Mouse (Mus musculus) gastrocnemius, postnatal 14 days (tissue): ENCODE data around the gene Gimap4. TPM values are rescaled to one million over a fixed set of nuclear protein-coding genes. Genes with fewer than 3 reads are reported as not detected.
A peak's percentile ranks its signal among the peaks of the same experiment; 100 is the strongest.

ENCODE experiments used
- DNase-seq: peaks from one replicate; pipeline ENCODE4 v3.0.0; 2021; ENCODE audit warnings: mixed read lengths
- intact Hi-C: fragments of 180-260 bp; cut with DNase I; formaldehyde crosslinking; loops from one replicate; pipeline ENCODE4 v1.15.1; 2025; ENCODE audit warnings: low total_unique reads
- long read RNA-seq, 2 experiments: library from polyadenylated mRNA; stranded (forward); transcript quantifications; one replicate each; pipeline ENCODE4 v2.0.0; 2021
- total RNA-seq, 2 experiments: library from RNA; stranded (reverse); gene quantifications; 2 replicates each; pipeline ENCODE4 v1.2.3; 2021

Gimap4 gene
- 10 to 100 TPM; 10.7 to 12.5 TPM for total RNA-seq
- long read RNA-seq, experiment 1, transcript Gimap4-202 (3 exons, 1,804 nt) = major isoform, 9 of 9 reads
- long read RNA-seq, experiment 1, partial matches to known transcripts = 0 of 9 reads
- long read RNA-seq, experiment 1, other reads (novel, unspliced or antisense) = 0 of 9 reads
- long read RNA-seq, experiment 2, transcript Gimap4-202 (3 exons, 1,804 nt) = major isoform, 8 of 10 reads
- long read RNA-seq, experiment 2, partial matches to known transcripts = 0 of 10 reads
- long read RNA-seq, experiment 2, other reads (novel, unspliced or antisense) = 2 of 10 reads

GRCm38 (mm10) chr6:48684319-48684718 is at the start of gene Gimap4:
TSS of gene Gimap4 (plus strand) at chr6:48684549.
- intact Hi-C loops = no loop called here
- DNase-seq = no peak

- intact Hi-C loops = no loop called here
- no peak for DNase-seq
Observed at GRCm38 (mm10) chr6:48635105-48635504, 49.2 kb upstream of the Gimap4 start.

GRCm38 (mm10) chr6:48636515-48636914 is 47.8 kb upstream of the Gimap4 start:
- DNase-seq = no peak

GRCm38 (mm10) chr6:48637811-48638500 is 46.4 kb upstream of the Gimap4 start:
- DNase-seq = no peak
- intact Hi-C loops = no loop called here

More at GRCm38 (mm10) chr6:48636515-48636914, 47.8 kb upstream of the Gimap4 start:
- intact Hi-C loops = no loop called here

- no peak for DNase-seq
- intact Hi-C loops = no loop called here
Observed at GRCm38 (mm10) chr6:48638553-48638952, 45.8 kb upstream of the Gimap4 start.

GRCm38 (mm10) chr6:48641391-48641790 is 43.0 kb upstream of the Gimap4 start:
- intact Hi-C loops = loop anchor here (2.0 to 10.0 kb wide), 4 partner anchors 31 to 467 kb away; partner anchors contain the start of gene Atp6v0e2

GRCm38 (mm10) chr6:48642764-48643292 is 41.5 kb upstream of the Gimap4 start:
- intact Hi-C loops = loop anchor here (5.0 to 10.0 kb wide), 3 partner anchors 61 to 468 kb away; partner anchors contain the start of gene Atp6v0e2
- DNase-seq = no peak

More at GRCm38 (mm10) chr6:48641391-48641790, 43.0 kb upstream of the Gimap4 start:
- DNase-seq = no peak

GRCm38 (mm10) chr6:48645660-48646308 is 38.6 kb upstream of the Gimap4 start:
- intact Hi-C loops = loop anchor here (5.0 to 10.0 kb wide), 2 partner anchors 127 to 471 kb away; partner anchors contain the start of gene Gimap3
- peak; percentile 69 for DNase-seq

GRCm38 (mm10) chr6:48646309-48646690 is 38.0 kb upstream of the Gimap4 start:
- intact Hi-C loops = loop anchor here (5.0 to 10.0 kb wide), 2 partner anchors 126 to 471 kb away; partner anchors contain the start of gene Gimap3
- no peak for DNase-seq

- DNase-seq = no peak
- intact Hi-C loops = loop anchor here (5.0 to 10.0 kb wide), 2 partner anchors 125 to 472 kb away; partner anchors contain the start of gene Gimap3
Observed at GRCm38 (mm10) chr6:48646995-48647394, 37.4 kb upstream of the Gimap4 start, which contains the start of gene Gimap8. TSS of gene Gimap8 (plus strand) at chr6:48647234.

- intact Hi-C loops = loop anchor here (5.0 to 10.0 kb wide), 2 partner anchors 125 to 473 kb away; partner anchors contain the start of gene Gimap3
- DNase-seq = no peak
Observed at GRCm38 (mm10) chr6:48647611-48648010, 36.7 kb upstream of the Gimap4 start.

- intact Hi-C loops = loop anchor here (5.0 to 10.0 kb wide), 2 partner anchors 124 to 474 kb away; partner anchors contain the start of gene Gimap3
- no peak for DNase-seq
Observed at GRCm38 (mm10) chr6:48648779-48649178, 35.6 kb upstream of the Gimap4 start.

- no peak for DNase-seq
- intact Hi-C loops = loop anchor here (2.0 kb wide), 1 partner anchor 55 kb away; no protein-coding TSS in a partner anchor
Observed at GRCm38 (mm10) chr6:48650041-48650440, 34.3 kb upstream of the Gimap4 start.

- no peak for DNase-seq
- intact Hi-C loops = no loop called here
Observed at GRCm38 (mm10) chr6:48658721-48659120, 25.6 kb upstream of the Gimap4 start.

- DNase-seq = no peak
- intact Hi-C loops = no loop called here
Observed at GRCm38 (mm10) chr6:48664750-48665149, 19.6 kb upstream of the Gimap4 start.

- intact Hi-C loops = no loop called here
- DNase-seq = no peak
Observed at GRCm38 (mm10) chr6:48665471-48665870, 18.9 kb upstream of the Gimap4 start.

GRCm38 (mm10) chr6:48666159-48666586 is 18.2 kb upstream of the Gimap4 start:
- intact Hi-C loops = no loop called here
- no peak for DNase-seq

- DNase-seq = no peak
- intact Hi-C loops = no loop called here
Observed at GRCm38 (mm10) chr6:48668022-48668421, 16.3 kb upstream of the Gimap4 start.

- intact Hi-C loops = no loop called here
- no peak for DNase-seq
Observed at GRCm38 (mm10) chr6:48669446-48669969, 14.8 kb upstream of the Gimap4 start.
